Mouse (Mus musculus) small intestine, adult 2 months (tissue): ENCODE measurements at regions not wholly inside any gene's neighbourhood (a gene's known extent, or its start where the extent isn't known, plus 50 kb on each side); places are given as distances from the start of the nearest gene placed in this dataset.

Source experiments
- CTCF ChIP-seq: fragments of 200-500 bp; IDR thresholded peaks from 2 replicates; pipeline ENCODE4 v1.5.1; 2012; ENCODE audit warnings: low read depth, mild to moderate bottlenecking, control low read depth, inconsistent platforms, low read length, moderate library complexity, mixed read lengths; ENCODE audit not compliant: insufficient replicate concordance, insufficient read length; ENCODE audit errors: extremely low read depth
- POLR2A ChIP-seq: fragments of 200-500 bp; IDR thresholded peaks from 2 replicates; pipeline ENCODE4 v1.6.1; 2012; ENCODE audit warnings: low read depth, mild to moderate bottlenecking, control low read depth, inconsistent platforms, low read length, moderate library complexity

GRCm38 (mm10) chr2:115519974-115520373 lies 61.5 kb upstream of the BC052040 start:
- no peak for TF ChIP-seq CTCF
- no peak for TF ChIP-seq POLR2A
